Mouse (Mus musculus): ENCODE results near the gene Gm8879. TPM values are rescaled to one million over a fixed set of nuclear protein-coding genes. Genes with fewer than 3 reads are reported as not detected.
"Not testable (repeated sequence)": the region's sequence is repeated elsewhere in the genome, so short reads cannot be mapped to it uniquely, and the experiment has no call there.

Gm8879 gene
- not detected for total RNA-seq (2018; cell fraction: chromatin; rRNA removed)
- total RNA-seq (2018; cell fraction: cytosol; rRNA removed) = not detected
- not detected for total RNA-seq (2018; cell fraction: nucleus; rRNA removed)
- not detected in 3 replicates for polyA plus RNA-seq (2018)

DNA sequence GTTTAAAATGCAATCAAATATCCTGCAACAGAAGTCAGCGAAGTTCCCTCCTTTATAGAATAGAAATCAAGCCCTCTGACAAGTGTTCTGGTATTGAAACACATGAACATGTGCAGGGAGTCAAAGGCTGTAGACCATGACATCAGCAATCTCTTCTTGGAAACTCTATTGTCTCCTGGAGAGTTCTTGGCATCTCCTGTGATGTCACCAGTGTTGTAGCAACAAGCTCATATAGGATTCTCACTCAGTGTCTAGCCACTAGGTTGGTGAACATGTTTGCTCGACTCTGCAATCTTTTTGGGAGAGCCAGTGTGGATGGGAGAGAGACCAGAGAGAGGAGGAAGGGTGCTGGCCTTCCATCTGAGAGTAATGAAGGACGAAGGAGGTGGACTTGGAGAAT, at the start of gene Gm8879:
Gene Gm8879 (plus strand): TSS at position 301 of the 400 bp plus-strand sequence.
- not testable (repeated sequence) for H3K36me3 ChIP-seq (ENCODE audit: inconsistent target); H3K27ac ChIP-seq
- WGBS (ENCODE audit: missing documents) = no CpG with 5 or more reads among the region's 3 CpGs

DNA sequence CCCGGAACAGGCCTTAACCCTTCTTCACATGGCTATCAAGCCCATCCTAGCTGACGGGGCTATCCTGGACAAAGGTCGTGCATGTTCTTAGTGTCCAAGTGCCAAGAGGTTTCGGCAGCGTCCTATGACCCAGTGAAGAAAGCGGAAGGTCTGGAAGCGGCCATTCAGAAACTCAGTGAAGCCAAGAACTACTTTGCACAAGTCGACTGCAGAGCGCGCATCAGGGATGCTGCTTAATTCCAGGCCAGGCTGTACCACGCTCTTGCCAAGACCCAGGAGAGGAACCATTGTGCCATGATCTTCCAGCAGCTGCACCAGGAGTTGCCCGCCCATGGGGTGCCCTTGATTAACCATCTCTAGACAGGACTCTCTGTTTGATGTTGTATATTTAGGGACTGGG, 10.6 kb downstream of the Gm8879 start:
- H3K4me3 ChIP-seq (ENCODE audit: inconsistent target); H3K79me2 ChIP-seq (ENCODE audit: inconsistent target); H3K36me3 ChIP-seq (ENCODE audit: inconsistent target); H3K27ac ChIP-seq: not testable (repeated sequence)
- WGBS (ENCODE audit: missing documents) = 95% methylated on average over 11 of the region's 12 CpGs

More for the DNA sequence above, at the start of gene Gm8879:
- not testable (repeated sequence) for H3K4me3 ChIP-seq (ENCODE audit: inconsistent target); H3K79me2 ChIP-seq (ENCODE audit: inconsistent target)

Other genes starting within 250 kb of the Gm8879 start
- not detected in 3 replicates for gene Gm8871, start 179.8 kb upstream of the Gm8879 start, polyA plus RNA-seq (2018)
- not detected in 3 replicates for gene Gm8857, start 179.8 kb upstream of the Gm8879 start, polyA plus RNA-seq (2018)
- not detected in 3 replicates for gene Gm5861, start 55.4 kb downstream of the Gm8879 start, polyA plus RNA-seq (2018)
- gene Gm8890, start 128.4 kb downstream of the Gm8879 start, polyA plus RNA-seq (2018) = not detected in 3 replicates
- not detected in 3 replicates for gene Speer1, start 213.9 kb downstream of the Gm8879 start, polyA plus RNA-seq (2018)